Mouse (Mus musculus) large intestine, adult 2 months (tissue): ENCODE results near the gene Nqo2. TPM values are rescaled to one million over a fixed set of nuclear protein-coding genes. Genes with fewer than 3 reads are reported as not detected.

ENCODE experiments used
- DNase-seq: peaks from one replicate; pipeline ENCODE4 v3.0.0-alpha.2; 2012; ENCODE audit warnings: low read depth, low spot score
- WGBS: fragments of 180-500 bp; shearing (Covaris S2); methylation state at CpG from one replicate; pipeline ENCODE4 v1.1.7; 2018; 5-methylcytosine and 5-hydroxymethylcytosine counted together
- polyA plus RNA-seq: library from polyadenylated mRNA; depleted of rRNA; stranded (reverse); fragments of >200 nt; gene quantifications from 2 replicates; pipeline ENCODE4 v1.2.3, GENCODE M21; 2012; rRNA removed

The Nqo2 gene
- polyA plus RNA-seq, 1 experiment, result 14.5 TPM

- no peak for DNase-seq
These were observed 2.1 kb downstream of the Nqo2 start for GRCm38 (mm10) chr13:33966574-33966973.

- WGBS, result 82% methylated on average over 5 of the region's 5 CpGs
- DNase-seq, result no peak
These were observed 25.1 kb downstream of the Nqo2 start for GRCm38 (mm10) chr13:33989625-33990024.

GRCm38 (mm10) chr13:33995197-33995596 is 30.7 kb downstream of the Nqo2 start:
- 17% methylated on average over 1 of the region's 1 CpGs for WGBS
- peak; percentile 50 for DNase-seq

- DNase-seq, result peak; percentile 91
- under 1% methylated on average over 92 of the region's 92 CpGs for WGBS
These were observed 37.8 kb downstream of the Nqo2 start, which contains the start of the genes Ripk1 and Serpinb6a for GRCm38 (mm10) chr13:34002058-34003006. Ripk1 (plus strand) TSS chr13:34002363. Serpinb6a (minus strand) TSS chr13:34002794.

- 0% methylated on average over 5 of the region's 5 CpGs for WGBS
- DNase-seq, result no peak
These were observed 38.6 kb downstream of the Nqo2 start for GRCm38 (mm10) chr13:34003058-34003457.

GRCm38 (mm10) chr13:34007234-34007633 is 42.7 kb downstream of the Nqo2 start:
- WGBS, result 58% methylated on average over 2 of the region's 2 CpGs
- DNase-seq, result no peak

GRCm38 (mm10) chr13:34016927-34017569 is 52.6 kb downstream of the Nqo2 start:
- no peak for DNase-seq
- 88% methylated on average over 9 of the region's 9 CpGs for WGBS

- no peak for DNase-seq
- 95% methylated on average over 1 of the region's 1 CpGs for WGBS
These were observed 54.0 kb downstream of the Nqo2 start for GRCm38 (mm10) chr13:34018521-34018920.

- 74% methylated on average over 2 of the region's 2 CpGs for WGBS
These were observed 57.5 kb downstream of the Nqo2 start for GRCm38 (mm10) chr13:34021998-34022397.

GRCm38 (mm10) chr13:34032041-34032440 is 67.6 kb downstream of the Nqo2 start:
- whole genome bisulfite sequencing, result 67% methylated on average over 2 of the region's 2 CpGs
- no peak for DNase-seq

More at GRCm38 (mm10) chr13:34021998-34022397, 57.5 kb downstream of the Nqo2 start:
- no peak for DNase-seq

- DNase-seq, result no peak
- WGBS, result 68% methylated on average over 3 of the region's 3 CpGs
These were observed 70.9 kb downstream of the Nqo2 start for GRCm38 (mm10) chr13:34035424-34035823.

GRCm38 (mm10) chr13:34036726-34037125 is 72.2 kb downstream of the Nqo2 start:
- DNase-seq, result no peak
- WGBS, result 81% methylated on average over 5 of the region's 5 CpGs

GRCm38 (mm10) chr13:34037172-34038055 is 72.9 kb downstream of the Nqo2 start, which contains the start of gene Bphl:
Bphl (plus strand) TSS chr13:34037597.
- WGBS, result under 1% methylated on average over 37 of the region's 37 CpGs
- peak; percentile 79 for DNase-seq

GRCm38 (mm10) chr13:34038056-34038432 is 73.6 kb downstream of the Nqo2 start:
- 25% methylated on average over 5 of the region's 5 CpGs for WGBS
- no peak for DNase-seq

Other genes starting within 250 kb of the Nqo2 start
- not detected in 2 replicates for gene Serpinb6e, start 121.3 kb upstream of the Nqo2 start, polyA plus RNA-seq
- gene Serpinb6c, start 59.0 kb upstream of the Nqo2 start, polyA plus RNA-seq, result not detected in 2 replicates
- 6.6 and 9.2 TPM in 2 replicates for gene Ripk1, start 37.7 kb downstream of the Nqo2 start, polyA plus RNA-seq
- gene Serpinb6a, start 38.1 kb downstream of the Nqo2 start, polyA plus RNA-seq, result 220 and 263 TPM in 2 replicates
- gene Bphl, start 72.9 kb downstream of the Nqo2 start, polyA plus RNA-seq, result 22.2 and 24.3 TPM in 2 replicates
- 118 and 120 TPM in 2 replicates for gene Tubb2a, start 113.3 kb downstream of the Nqo2 start, polyA plus RNA-seq
- gene Tubb2b, start 165.8 kb downstream of the Nqo2 start, polyA plus RNA-seq, result 14.2 and 17.0 TPM in 2 replicates
- 73.0 and 77.6 TPM in 2 replicates for gene Psmg4, start 198.3 kb downstream of the Nqo2 start, polyA plus RNA-seq